Mouse (Mus musculus) embryonic facial prominence, embryonic 15.5 days (tissue): ENCODE measurements around the gene Setd7. TPM values are rescaled to one million over a fixed set of nuclear protein-coding genes. Genes with fewer than 3 reads are reported as not detected.
A peak's percentile ranks its signal among the peaks of the same experiment; 100 is the strongest.

Experiments
- ATAC-seq: fragments of 200-750 bp; cut with Nextera tagmentation; 2 replicates; pipeline ENCODE4 v1.8.0; 2017; ENCODE audit warnings: low read depth, moderate TSS enrichment; ENCODE audit not compliant: insufficient number of reproducible peaks, low FRiP score, low TSS enrichment
- H3K27ac ChIP-seq: fragments of 300-500 bp; sonication (generic); replicated peaks from 2 replicates; pipeline ENCODE4 v1.5.1; 2015; ENCODE audit warnings: mild to moderate bottlenecking, inconsistent platforms
- H3K27me3 ChIP-seq: fragments of 300-500 bp; sonication (generic); 2 replicates; pipeline ENCODE4 v1.6.1; 2015; ENCODE audit warnings: inconsistent platforms
- H3K36me3 ChIP-seq: fragments of 300-500 bp; sonication (generic); 2 replicates; pipeline ENCODE4 v1.6.1; 2015; ENCODE audit warnings: mild to moderate bottlenecking, inconsistent platforms
- H3K4me1 ChIP-seq: fragments of 300-500 bp; sonication (generic); 2 replicates; pipeline ENCODE4 v1.6.1; 2015; ENCODE audit warnings: inconsistent platforms
- H3K4me2 ChIP-seq: fragments of 300-500 bp; sonication (generic); replicated peaks from 2 replicates; pipeline ENCODE4 v1.6.1; 2015; ENCODE audit warnings: mild to moderate bottlenecking, inconsistent platforms
- H3K4me3 ChIP-seq: fragments of 300-500 bp; sonication (generic); replicated peaks from 2 replicates; pipeline ENCODE4 v1.5.1; 2015; ENCODE audit warnings: mild to moderate bottlenecking, inconsistent platforms
- H3K9ac ChIP-seq: fragments of 300-500 bp; sonication (generic); 2 replicates; pipeline ENCODE4 v1.6.1; 2015; ENCODE audit warnings: inconsistent platforms
- H3K9me3 ChIP-seq: fragments of 300-500 bp; sonication (generic); replicated peaks from 2 replicates; pipeline ENCODE4 v1.6.1; 2016; ENCODE audit warnings: inconsistent platforms
- WGBS: fragments of 180-500 bp; shearing (Covaris S2); methylation state at CpG from one replicate; pipeline ENCODE4 v1.1.7; 2015; 5-methylcytosine and 5-hydroxymethylcytosine counted together
- polyA plus RNA-seq: library from polyadenylated mRNA; unstranded; fragments of >200 nt; fragmentation: Nextera tagmentation; extraction: Ambion mirVana; gene quantifications from 2 replicates; pipeline ENCODE4 v1.2.1, GENCODE M21; 2015

Setd7 gene
- polyA plus RNA-seq, 1 experiment from 2014 or later, result 4.2 TPM

GRCm38 (mm10) chr3:51484370-51484769 lies 76.3 kb downstream of the Setd7 start:
- peak overlapping the region; percentile 87 for H3K4me3 ChIP-seq
- peak overlapping the region; percentile 72 for H3K9ac ChIP-seq
- H3K27me3 ChIP-seq, result no peaks in the 10 kb centered on the region
- H3K36me3 ChIP-seq, result peaks cover 3% of the 10 kb centered on the region; the same call in 1 of the 2 replicates
- whole genome bisulfite sequencing, result 0% methylated on average over 33 of the region's 33 CpGs
- H3K27ac ChIP-seq, result peak overlapping the region; percentile 94
- peak; percentile 12 for ATAC-seq
- no peaks in the 10 kb centered on the region for H3K9me3 ChIP-seq
- H3K4me2 ChIP-seq, result peak overlapping the region; percentile 75
- H3K4me1 ChIP-seq, result peaks cover 19% of the 10 kb centered on the region

GRCm38 (mm10) chr3:51483741-51484359 lies 76.8 kb downstream of the Setd7 start, which contains the start of gene Rab33b:
Rab33b (plus strand) TSS chr3:51483920.
- under 1% methylated on average over 70 of the region's 70 CpGs for WGBS
- H3K4me2 ChIP-seq, result peak within 1 kb of the TSS; percentile 75
- H3K27me3 ChIP-seq, result no peaks in the 10 kb centered on the region
- ATAC-seq, result peak; percentile 96
- H3K9me3 ChIP-seq, result no peaks in the 10 kb centered on the region
- peak within 1 kb of the TSS; percentile 87 for H3K4me3 ChIP-seq
- H3K9ac ChIP-seq, result peak within 1 kb of the TSS; percentile 72
- peak within 1 kb of the TSS; percentile 94 for H3K27ac ChIP-seq
- H3K36me3 ChIP-seq, result peaks cover 3% of the 10 kb centered on the region; the same call in 1 of the 2 replicates
- peaks cover 19% of the 10 kb centered on the region for H3K4me1 ChIP-seq

- peak overlapping the region; percentile 75 for H3K4me2 ChIP-seq
- 0 out of 2 replicates have a peak overlapping the region, but pooled peaks have one; percentile 72 for H3K9ac ChIP-seq
- ATAC-seq, result no peak
- no peaks in the 10 kb centered on the region for H3K36me3 ChIP-seq
- no peaks in the 10 kb centered on the region for H3K27me3 ChIP-seq
- H3K4me1 ChIP-seq, result peaks cover 19% of the 10 kb centered on the region
- 57% methylated on average over 3 of the region's 3 CpGs for WGBS
- peak overlapping the region; percentile 94 for H3K27ac ChIP-seq
- H3K9me3 ChIP-seq, result no peaks in the 10 kb centered on the region
- H3K4me3 ChIP-seq, result peak overlapping the region; percentile 87
These were observed 77.9 kb downstream of the Setd7 start for GRCm38 (mm10) chr3:51482781-51483180.

GRCm38 (mm10) chr3:51481881-51482280 lies 78.8 kb downstream of the Setd7 start:
- no peaks in the 10 kb centered on the region for H3K27me3 ChIP-seq
- WGBS, result 50% methylated on average over 3 of the region's 3 CpGs
- no peak overlapping the region for H3K9ac ChIP-seq
- no peak for ATAC-seq
- H3K36me3 ChIP-seq, result no peaks in the 10 kb centered on the region
- peaks cover 19% of the 10 kb centered on the region for H3K4me1 ChIP-seq
- H3K9me3 ChIP-seq, result no peaks in the 10 kb centered on the region
- H3K4me3 ChIP-seq, result no peak overlapping the region
- H3K27ac ChIP-seq, result no peak overlapping the region
- H3K4me2 ChIP-seq, result no peak overlapping the region

- Histone ChIP-seq H3K27ac (no peak overlapping the region), H3K9ac (no peak overlapping the region), H3K4me1 (peaks cover 19% of the 10 kb centered on the region), H3K36me3 (no peaks in the 10 kb centered on the region), H3K4me2 (no peak overlapping the region), H3K9me3 (no peaks in the 10 kb centered on the region), H3K4me3 (no peak overlapping the region), H3K27me3 (no peaks in the 10 kb centered on the region)
- ATAC-seq, result no peak
These were observed 79.6 kb downstream of the Setd7 start for GRCm38 (mm10) chr3:51481059-51481458.

GRCm38 (mm10) chr3:51479893-51480292 lies 80.8 kb downstream of the Setd7 start:
- ATAC-seq, result no peak
- H3K9me3 ChIP-seq, result no peaks in the 10 kb centered on the region
- H3K4me3 ChIP-seq, result no peak overlapping the region
- H3K4me1 ChIP-seq, result peaks cover 7% of the 10 kb centered on the region
- no peak overlapping the region for H3K27ac ChIP-seq
- peaks cover 3% of the 10 kb centered on the region; the same call in 1 of the 2 replicates for H3K36me3 ChIP-seq
- no peak overlapping the region for H3K4me2 ChIP-seq
- no peak overlapping the region for H3K9ac ChIP-seq
- no peaks in the 10 kb centered on the region for H3K27me3 ChIP-seq
- WGBS, result 62% methylated on average over 2 of the region's 2 CpGs

GRCm38 (mm10) chr3:51475706-51476105 lies 85.0 kb downstream of the Setd7 start:
- H3K4me3 ChIP-seq, result no peak overlapping the region
- H3K36me3 ChIP-seq, result peaks cover 30% of the 10 kb centered on the region
- no peak for ATAC-seq
- no peak overlapping the region for H3K9ac ChIP-seq
- no peak overlapping the region for H3K27ac ChIP-seq
- no peaks in the 10 kb centered on the region for H3K4me1 ChIP-seq
- H3K4me2 ChIP-seq, result no peak overlapping the region
- H3K27me3 ChIP-seq, result no peaks in the 10 kb centered on the region
- WGBS, result 66% methylated on average over 4 of the region's 4 CpGs
- no peaks in the 10 kb centered on the region for H3K9me3 ChIP-seq

GRCm38 (mm10) chr3:51468530-51468929 lies 92.1 kb downstream of the Setd7 start:
- no peak for ATAC-seq
- no peak overlapping the region for H3K9ac ChIP-seq
- no peaks in the 10 kb centered on the region for H3K9me3 ChIP-seq
- no peaks in the 10 kb centered on the region for H3K4me1 ChIP-seq
- H3K36me3 ChIP-seq, result peaks cover 73% of the 10 kb centered on the region
- 78% methylated on average over 2 of the region's 2 CpGs for WGBS
- H3K4me2 ChIP-seq, result no peak overlapping the region
- H3K27me3 ChIP-seq, result no peaks in the 10 kb centered on the region
- H3K4me3 ChIP-seq, result no peak overlapping the region
- no peak overlapping the region for H3K27ac ChIP-seq

Other genes with a start within 250 kb of the Setd7 start
- 60.8 and 71.0 TPM in 2 replicates for gene Elf2, start 220.2 kb downstream of the Setd7 start, polyA plus RNA-seq
- 4.8 and 5.7 TPM in 2 replicates for gene Mgarp, start 164.1 kb downstream of the Setd7 start, polyA plus RNA-seq
- gene Ndufc1, start 151.9 kb downstream of the Setd7 start, polyA plus RNA-seq, result 613 and 635 TPM in 2 replicates
- 40.6 and 41.4 TPM in 2 replicates for gene Naa15, start 145.7 kb downstream of the Setd7 start, polyA plus RNA-seq
- 24.8 and 26.3 TPM in 2 replicates for gene Rab33b, start 77.0 kb downstream of the Setd7 start, polyA plus RNA-seq
- gene Mgst2, start 99.5 kb upstream of the Setd7 start, polyA plus RNA-seq, result 15.4 and 17.9 TPM in 2 replicates